Mouse (Mus musculus): ENCODE measurements around the gene Vsig8. TPM values are rescaled to one million over a fixed set of nuclear protein-coding genes. Genes with fewer than 3 reads are reported as not detected.

The Vsig8 gene
- polyA plus RNA-seq, 1 experiment = 12.1 TPM

DNA sequence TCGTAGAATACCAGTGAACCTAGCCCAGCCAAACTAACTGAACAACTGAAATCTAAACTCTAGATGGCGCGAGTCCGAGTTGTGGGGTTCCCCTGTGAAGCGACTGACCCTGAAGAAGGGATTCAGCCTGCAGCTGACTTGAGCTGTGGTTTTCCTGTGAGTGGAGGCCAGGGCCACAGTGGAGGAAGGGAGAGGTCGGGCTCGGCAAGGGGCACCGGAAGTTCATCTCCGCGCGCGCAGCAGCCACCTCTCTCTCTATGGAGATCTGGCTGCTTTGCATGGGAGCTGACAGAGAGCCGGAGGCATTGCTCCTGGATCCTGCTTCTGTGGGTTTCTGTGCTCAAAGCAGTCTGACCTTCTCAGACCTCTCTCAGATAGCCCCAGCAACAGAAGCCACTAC lies 42.8 kb upstream of the Vsig8 start:
- Histone ChIP-seq H3K4me3 (ENCODE audit: control insufficient read depth, low read depth, low read length) (peak overlapping the region; percentile 73), H3K27me3 (ENCODE audit: control insufficient read depth, insufficient read depth, low read length) (no peaks in the 10 kb centered on the region), H3K27ac (ENCODE audit: control insufficient read depth, insufficient read depth, low read depth, low read length) (no peak overlapping the region; the same call in 1 of the 2 replicates), H3K36me3 (ENCODE audit: control insufficient read depth, insufficient read depth, low read length) (no peaks in the 10 kb centered on the region), H3K4me1 (ENCODE audit: control insufficient read depth, insufficient read depth, low read length) (peaks cover 16% of the 10 kb centered on the region)
- no peak for TF ChIP-seq POLR2A (IDR thresholded peaks at IDR 0.05; ENCODE audit: control insufficient read depth, low read depth, low read length)
- no peak for TF ChIP-seq CTCF (IDR thresholded peaks at IDR 0.05; ENCODE audit: control insufficient read depth, insufficient read depth, insufficient replicate concordance, low read depth, low read length)

DNA sequence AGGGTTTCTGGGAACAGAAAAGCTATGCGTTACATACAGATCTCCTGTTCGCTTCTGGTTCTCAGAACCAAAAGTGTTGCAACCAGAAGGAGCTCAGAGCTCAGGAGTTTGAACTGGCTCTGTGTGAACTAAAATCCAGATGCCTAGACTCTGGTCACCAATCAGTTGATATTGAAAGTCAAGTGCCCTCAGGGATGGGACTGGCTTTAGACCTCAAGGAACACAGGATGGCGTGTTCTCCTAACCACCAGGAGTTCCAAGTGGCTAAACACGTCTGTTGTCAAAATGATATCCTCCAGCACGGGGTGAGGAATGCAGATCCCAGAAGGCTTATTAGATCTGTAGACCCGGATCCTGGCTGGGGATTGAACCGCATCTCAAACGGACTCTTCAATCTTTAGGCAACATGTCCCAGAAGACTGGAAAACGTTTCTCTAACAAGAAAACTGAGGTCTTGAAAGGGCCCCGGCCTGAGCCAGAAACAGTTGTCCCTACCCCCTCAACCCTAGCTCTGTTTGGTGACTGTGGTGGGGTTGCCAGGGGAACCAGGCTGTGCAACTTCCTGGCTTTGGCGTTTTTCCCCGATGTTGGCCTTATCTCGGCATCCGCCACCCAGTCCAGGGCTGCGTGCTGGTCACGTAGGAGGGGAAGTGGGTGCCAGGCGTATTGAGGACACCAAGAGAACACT lies 42.1 kb upstream of the Vsig8 start:
- H3K27me3 ChIP-seq (ENCODE audit: control insufficient read depth, insufficient read depth, low read length) = no peaks in the 10 kb centered on the region
- H3K27ac ChIP-seq (ENCODE audit: control insufficient read depth, insufficient read depth, low read depth, low read length) = peak overlapping the region; percentile 32
- no peaks in the 10 kb centered on the region for H3K36me3 ChIP-seq (ENCODE audit: control insufficient read depth, insufficient read depth, low read length)
- TF ChIP-seq POLR2A (IDR thresholded peaks at IDR 0.05; ENCODE audit: control insufficient read depth, low read depth, low read length) (no peak), CTCF (IDR thresholded peaks at IDR 0.05; ENCODE audit: control insufficient read depth, insufficient read depth, insufficient replicate concordance, low read depth, low read length) (no peak)
- H3K4me3 ChIP-seq (ENCODE audit: control insufficient read depth, low read depth, low read length) = no peak overlapping the region
- peaks cover 16% of the 10 kb centered on the region for H3K4me1 ChIP-seq (ENCODE audit: control insufficient read depth, insufficient read depth, low read length)

DNA sequence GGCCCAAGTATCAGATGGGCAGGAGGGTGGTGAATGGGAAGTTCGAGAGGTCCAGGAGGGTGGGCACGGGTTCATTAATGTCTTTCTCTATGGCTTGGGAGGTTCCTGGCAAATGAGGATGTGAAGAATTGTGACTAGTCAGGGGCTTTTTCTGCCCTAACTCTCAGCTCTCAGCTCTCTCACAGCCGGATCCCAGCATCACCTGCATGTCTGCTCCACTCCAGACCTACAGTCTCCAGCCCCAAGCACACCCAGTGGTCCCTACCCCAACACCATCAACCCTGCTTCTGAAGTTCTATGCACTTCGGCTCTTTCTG lies 41.6 kb upstream of the Vsig8 start:
- no peaks in the 10 kb centered on the region for H3K36me3 ChIP-seq (ENCODE audit: control insufficient read depth, insufficient read depth, low read length)
- no peaks in the 10 kb centered on the region for H3K27me3 ChIP-seq (ENCODE audit: control insufficient read depth, insufficient read depth, low read length)
- no peak overlapping the region for H3K4me3 ChIP-seq (ENCODE audit: control insufficient read depth, low read depth, low read length)
- H3K27ac ChIP-seq (ENCODE audit: control insufficient read depth, insufficient read depth, low read depth, low read length) = peak overlapping the region; percentile 43; the same call in 1 of the 2 replicates
- peaks cover 16% of the 10 kb centered on the region for H3K4me1 ChIP-seq (ENCODE audit: control insufficient read depth, insufficient read depth, low read length)
- TF ChIP-seq CTCF (IDR thresholded peaks at IDR 0.05; ENCODE audit: control insufficient read depth, insufficient read depth, insufficient replicate concordance, low read depth, low read length) (no peak), POLR2A (IDR thresholded peaks at IDR 0.05; ENCODE audit: control insufficient read depth, low read depth, low read length) (no peak)

DNA sequence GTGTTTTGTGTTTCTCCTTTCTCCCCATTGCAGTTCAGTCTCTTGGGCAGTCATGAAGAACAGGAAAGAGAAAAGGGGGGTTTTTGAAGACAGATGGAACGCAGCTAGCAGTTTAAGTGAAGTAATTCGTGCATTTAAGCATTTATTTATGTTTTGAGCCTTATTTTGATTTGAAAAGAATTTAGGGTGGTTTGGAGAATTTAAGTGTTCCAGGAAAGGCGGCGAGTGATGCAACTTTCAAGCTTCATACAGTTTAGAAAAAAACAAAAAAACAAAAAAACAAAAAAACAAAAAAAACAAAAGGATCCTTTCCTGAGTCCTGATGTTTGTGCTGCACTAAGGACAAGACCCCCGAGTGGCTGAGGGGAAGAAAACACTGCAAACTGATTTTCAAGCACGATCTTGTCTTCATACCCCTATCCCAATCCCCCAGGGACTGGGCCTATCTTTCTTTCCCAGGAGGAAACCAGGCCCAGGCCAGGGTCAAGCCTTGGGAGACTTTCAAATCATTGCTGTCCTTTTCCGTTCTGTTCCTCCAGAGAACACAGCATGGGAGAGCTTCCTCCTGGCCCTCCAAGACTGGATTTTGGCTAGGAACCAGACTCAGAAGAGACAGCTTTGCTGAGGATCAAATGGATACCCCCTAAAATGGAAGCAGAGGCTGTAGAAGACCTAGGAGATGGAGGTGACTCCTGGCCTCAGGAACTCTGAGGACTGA lies 41.0 kb upstream of the Vsig8 start:
- H3K4me1 ChIP-seq (ENCODE audit: control insufficient read depth, insufficient read depth, low read length) = peaks cover 16% of the 10 kb centered on the region
- H3K36me3 ChIP-seq (ENCODE audit: control insufficient read depth, insufficient read depth, low read length) = no peaks in the 10 kb centered on the region
- TF ChIP-seq POLR2A (IDR thresholded peaks at IDR 0.05; ENCODE audit: control insufficient read depth, low read depth, low read length) (no peak), CTCF (IDR thresholded peaks at IDR 0.05; ENCODE audit: control insufficient read depth, insufficient read depth, insufficient replicate concordance, low read depth, low read length) (no peak)
- H3K27me3 ChIP-seq (ENCODE audit: control insufficient read depth, insufficient read depth, low read length) = no peaks in the 10 kb centered on the region
- H3K4me3 ChIP-seq (ENCODE audit: control insufficient read depth, low read depth, low read length) = no peak overlapping the region
- H3K27ac ChIP-seq (ENCODE audit: control insufficient read depth, insufficient read depth, low read depth, low read length) = peak overlapping the region; percentile 43; the same call in 1 of the 2 replicates

DNA sequence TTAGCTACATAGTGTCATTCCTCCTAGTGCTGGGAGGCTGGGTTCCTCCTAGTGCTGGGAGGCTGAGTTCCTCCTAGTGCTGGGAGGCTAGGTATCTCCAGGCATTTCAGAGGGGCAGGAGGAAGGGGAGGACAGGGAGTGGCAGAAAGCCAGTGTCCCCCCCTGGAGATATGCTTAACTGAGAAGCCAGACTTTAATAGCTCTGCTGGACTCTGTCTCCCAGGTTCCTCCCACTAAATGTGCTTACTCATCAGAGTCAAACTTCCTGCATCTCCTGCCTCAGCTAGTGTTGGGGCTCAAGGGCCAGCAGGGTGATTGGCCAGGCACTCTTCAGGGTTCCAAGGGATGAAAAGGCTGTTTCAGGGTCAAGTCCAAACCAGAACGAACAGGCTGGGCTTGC lies 40.3 kb upstream of the Vsig8 start:
- H3K4me3 ChIP-seq (ENCODE audit: control insufficient read depth, low read depth, low read length) = no peak overlapping the region
- peaks cover 15% of the 10 kb centered on the region for H3K4me1 ChIP-seq (ENCODE audit: control insufficient read depth, insufficient read depth, low read length)
- H3K27me3 ChIP-seq (ENCODE audit: control insufficient read depth, insufficient read depth, low read length) = no peaks in the 10 kb centered on the region
- no peak for TF ChIP-seq CTCF (IDR thresholded peaks at IDR 0.05; ENCODE audit: control insufficient read depth, insufficient read depth, insufficient replicate concordance, low read depth, low read length)
- TF ChIP-seq POLR2A (IDR thresholded peaks at IDR 0.05; ENCODE audit: control insufficient read depth, low read depth, low read length) = no peak
- no peak overlapping the region for H3K27ac ChIP-seq (ENCODE audit: control insufficient read depth, insufficient read depth, low read depth, low read length)
- H3K36me3 ChIP-seq (ENCODE audit: control insufficient read depth, insufficient read depth, low read length) = no peaks in the 10 kb centered on the region

DNA sequence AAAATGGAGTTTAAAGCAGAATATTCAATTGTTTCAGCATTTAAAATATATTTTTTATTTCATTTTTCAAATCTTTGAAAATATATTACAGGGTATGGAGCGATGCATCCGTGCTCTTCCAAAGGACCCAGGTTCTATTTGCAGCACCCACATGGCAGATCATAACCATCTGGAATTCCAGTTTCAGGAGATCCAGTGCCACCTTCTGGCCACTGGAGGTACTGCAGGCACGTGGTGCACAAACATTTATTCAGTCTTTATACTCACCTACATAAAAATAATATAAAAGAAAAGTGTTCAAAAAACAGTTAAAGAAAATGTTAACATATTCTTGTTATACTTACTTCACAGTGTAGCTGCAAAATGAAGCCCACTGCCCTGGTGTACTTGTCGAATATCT lies 37.7 kb upstream of the Vsig8 start:
- Histone ChIP-seq H3K4me1 (ENCODE audit: control insufficient read depth, insufficient read depth, low read length) (peaks cover 18% of the 10 kb centered on the region), H3K4me3 (ENCODE audit: control insufficient read depth, low read depth, low read length) (no peak overlapping the region), H3K27me3 (ENCODE audit: control insufficient read depth, insufficient read depth, low read length) (no peaks in the 10 kb centered on the region), H3K27ac (ENCODE audit: control insufficient read depth, insufficient read depth, low read depth, low read length) (no peak overlapping the region), H3K36me3 (ENCODE audit: control insufficient read depth, insufficient read depth, low read length) (no peaks in the 10 kb centered on the region)
- peak; percentile 85; the same call in 1 of the 2 replicates for TF ChIP-seq CTCF (IDR thresholded peaks at IDR 0.05; ENCODE audit: control insufficient read depth, insufficient read depth, insufficient replicate concordance, low read depth, low read length)
- TF ChIP-seq POLR2A (IDR thresholded peaks at IDR 0.05; ENCODE audit: control insufficient read depth, low read depth, low read length) = no peak

DNA sequence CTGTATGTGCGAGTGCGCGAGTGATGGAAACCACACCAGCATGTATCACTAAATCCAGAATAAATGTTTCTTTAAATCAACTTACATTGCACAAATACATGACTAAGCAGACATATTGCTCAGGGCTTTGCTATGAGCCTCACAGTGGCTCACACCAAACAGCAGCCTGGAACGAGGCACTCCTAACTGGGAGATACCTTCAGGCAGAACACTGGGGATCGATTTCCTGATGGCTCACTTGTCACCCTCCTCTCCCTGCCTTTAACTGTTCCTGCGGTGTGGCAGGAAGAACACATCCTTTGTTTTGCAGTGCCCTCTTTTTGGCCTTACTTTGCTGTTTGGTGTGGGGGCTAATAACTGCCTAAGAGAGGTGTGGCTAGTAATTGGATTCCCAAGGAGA lies 36.1 kb upstream of the Vsig8 start:
- H3K27me3 ChIP-seq (ENCODE audit: control insufficient read depth, insufficient read depth, low read length) = no peaks in the 10 kb centered on the region
- H3K36me3 ChIP-seq (ENCODE audit: control insufficient read depth, insufficient read depth, low read length) = no peaks in the 10 kb centered on the region
- H3K27ac ChIP-seq (ENCODE audit: control insufficient read depth, insufficient read depth, low read depth, low read length) = no peak overlapping the region
- peaks cover 8% of the 10 kb centered on the region for H3K4me1 ChIP-seq (ENCODE audit: control insufficient read depth, insufficient read depth, low read length)
- TF ChIP-seq CTCF (IDR thresholded peaks at IDR 0.05; ENCODE audit: control insufficient read depth, insufficient read depth, insufficient replicate concordance, low read depth, low read length) (no peak), POLR2A (IDR thresholded peaks at IDR 0.05; ENCODE audit: control insufficient read depth, low read depth, low read length) (no peak)
- no peak overlapping the region for H3K4me3 ChIP-seq (ENCODE audit: control insufficient read depth, low read depth, low read length)
